Mouse (Mus musculus) bone marrow, adult 2 months (tissue): Measurements from ENCODE around the gene Kctd10. TPM values are rescaled to one million over a fixed set of nuclear protein-coding genes. Genes with fewer than 3 reads are reported as not detected.

ENCODE experiments used
- H3K27ac ChIP-seq: fragments of 200-500 bp; 2 replicates; pipeline ENCODE4 v1.5.1; 2012; ENCODE audit warnings: low read depth, mild to moderate bottlenecking, control low read depth, inconsistent platforms, low read length; ENCODE audit not compliant: control insufficient read depth, poor library complexity, insufficient read depth
- H3K4me1 ChIP-seq: fragments of 200-500 bp; 2 replicates; pipeline ENCODE4 v1.6.1; 2011; ENCODE audit warnings: low read length; ENCODE audit not compliant: control insufficient read depth, insufficient read depth
- H3K4me3 ChIP-seq: fragments of 200-500 bp; replicated peaks from 2 replicates; pipeline ENCODE3; 2011; ENCODE audit warnings: mild to moderate bottlenecking, low read depth, low read length, control low read depth; ENCODE audit not compliant: control insufficient read depth
- CTCF ChIP-seq: fragments of 200-500 bp; IDR thresholded peaks from 2 replicates; pipeline ENCODE4 v1.5.1; 2011; ENCODE audit warnings: low read length, control low read depth; ENCODE audit not compliant: control insufficient read depth, insufficient read depth
- POLR2A ChIP-seq: fragments of 200-500 bp; IDR thresholded peaks from 2 replicates; pipeline ENCODE4 v1.6.1; 2011; ENCODE audit warnings: low read depth, mild to moderate bottlenecking, control low read depth, low read length, borderline replicate concordance; ENCODE audit not compliant: control insufficient read depth
- WGBS: fragments of 180-500 bp; shearing (Covaris S2); methylation state at CpG from one replicate; pipeline ENCODE4 v1.1.7; 2018; 5-methylcytosine and 5-hydroxymethylcytosine counted together
- polyA plus RNA-seq: library from polyadenylated mRNA; stranded (reverse); fragments of >200 nt; gene quantifications from 2 replicates; pipeline ENCODE4 v1.2.4, GENCODE M21; 2011; ENCODE audit warnings: low replicate concordance; ENCODE audit not compliant: missing spikeins, insufficient read depth, insufficient read length

Kctd10 gene
- polyA plus RNA-seq, 1 experiment: 29.7 TPM

- TF ChIP-seq CTCF: no peak
- no peak for TF ChIP-seq POLR2A
- 84% methylated on average over 5 of the region's 5 CpGs for WGBS
- Histone ChIP-seq H3K4me1 (no peaks in the 10 kb centered on the region), H3K4me3 (no peak overlapping the region), H3K27ac (no peak overlapping the region)
These were observed 35.3 kb upstream of the Kctd10 start for GRCm38 (mm10) chr5:114415606-114416005.

GRCm38 (mm10) chr5:114413067-114413735 is 32.9 kb upstream of the Kctd10 start:
- H3K4me3 ChIP-seq: no peak overlapping the region
- no peak overlapping the region for H3K27ac ChIP-seq
- H3K4me1 ChIP-seq: no peaks in the 10 kb centered on the region
- WGBS: 90% methylated on average over 16 of the region's 16 CpGs
- TF ChIP-seq POLR2A (no peak), CTCF (no peak)

GRCm38 (mm10) chr5:114412361-114412998 is 32.2 kb upstream of the Kctd10 start:
- Histone ChIP-seq H3K27ac (no peak overlapping the region), H3K4me3 (no peak overlapping the region), H3K4me1 (no peaks in the 10 kb centered on the region)
- no peak for TF ChIP-seq CTCF
- TF ChIP-seq POLR2A: no peak
- WGBS: 94% methylated on average over 23 of the region's 23 CpGs

- Histone ChIP-seq H3K27ac (no peak overlapping the region), H3K4me3 (no peak overlapping the region), H3K4me1 (no peaks in the 10 kb centered on the region)
- no peak for TF ChIP-seq CTCF
- 88% methylated on average over 13 of the region's 13 CpGs for WGBS
These were observed 30.1 kb upstream of the Kctd10 start for GRCm38 (mm10) chr5:114410429-114410828.

GRCm38 (mm10) chr5:114408846-114409245 is 28.5 kb upstream of the Kctd10 start:
- no peak for TF ChIP-seq CTCF
- no peak for TF ChIP-seq POLR2A
- no peak overlapping the region for H3K27ac ChIP-seq
- no peaks in the 10 kb centered on the region for H3K4me1 ChIP-seq
- WGBS: 93% methylated on average over 11 of the region's 11 CpGs
- no peak overlapping the region for H3K4me3 ChIP-seq

- Histone ChIP-seq H3K27ac (no peak overlapping the region), H3K4me3 (no peak overlapping the region), H3K4me1 (no peaks in the 10 kb centered on the region)
- TF ChIP-seq CTCF (no peak), POLR2A (no peak)
- 91% methylated on average over 9 of the region's 9 CpGs for WGBS
These were observed 27.5 kb upstream of the Kctd10 start for GRCm38 (mm10) chr5:114407810-114408209.

- no peaks in the 10 kb centered on the region for H3K4me1 ChIP-seq
- H3K4me3 ChIP-seq: no peak overlapping the region
- H3K27ac ChIP-seq: no peak overlapping the region
- TF ChIP-seq CTCF (no peak), POLR2A (no peak)
- 87% methylated on average over 10 of the region's 10 CpGs for WGBS
These were observed 27.0 kb upstream of the Kctd10 start for GRCm38 (mm10) chr5:114407269-114407668.

GRCm38 (mm10) chr5:114406592-114406991 is 26.3 kb upstream of the Kctd10 start:
- H3K4me3 ChIP-seq: no peak overlapping the region
- H3K4me1 ChIP-seq: no peaks in the 10 kb centered on the region
- 91% methylated on average over 14 of the region's 14 CpGs for WGBS
- no peak overlapping the region for H3K27ac ChIP-seq
- TF ChIP-seq CTCF (no peak), POLR2A (no peak)
